Mouse (Mus musculus): ENCODE measurements around the gene Hip1r. TPM values are rescaled to one million over a fixed set of nuclear protein-coding genes. Genes with fewer than 3 reads are reported as not detected.

Gene Hip1r
- total and polyA plus RNA-seq, 3 experiments = 16.6 to 31.6 TPM; not detected in 1

DNA sequence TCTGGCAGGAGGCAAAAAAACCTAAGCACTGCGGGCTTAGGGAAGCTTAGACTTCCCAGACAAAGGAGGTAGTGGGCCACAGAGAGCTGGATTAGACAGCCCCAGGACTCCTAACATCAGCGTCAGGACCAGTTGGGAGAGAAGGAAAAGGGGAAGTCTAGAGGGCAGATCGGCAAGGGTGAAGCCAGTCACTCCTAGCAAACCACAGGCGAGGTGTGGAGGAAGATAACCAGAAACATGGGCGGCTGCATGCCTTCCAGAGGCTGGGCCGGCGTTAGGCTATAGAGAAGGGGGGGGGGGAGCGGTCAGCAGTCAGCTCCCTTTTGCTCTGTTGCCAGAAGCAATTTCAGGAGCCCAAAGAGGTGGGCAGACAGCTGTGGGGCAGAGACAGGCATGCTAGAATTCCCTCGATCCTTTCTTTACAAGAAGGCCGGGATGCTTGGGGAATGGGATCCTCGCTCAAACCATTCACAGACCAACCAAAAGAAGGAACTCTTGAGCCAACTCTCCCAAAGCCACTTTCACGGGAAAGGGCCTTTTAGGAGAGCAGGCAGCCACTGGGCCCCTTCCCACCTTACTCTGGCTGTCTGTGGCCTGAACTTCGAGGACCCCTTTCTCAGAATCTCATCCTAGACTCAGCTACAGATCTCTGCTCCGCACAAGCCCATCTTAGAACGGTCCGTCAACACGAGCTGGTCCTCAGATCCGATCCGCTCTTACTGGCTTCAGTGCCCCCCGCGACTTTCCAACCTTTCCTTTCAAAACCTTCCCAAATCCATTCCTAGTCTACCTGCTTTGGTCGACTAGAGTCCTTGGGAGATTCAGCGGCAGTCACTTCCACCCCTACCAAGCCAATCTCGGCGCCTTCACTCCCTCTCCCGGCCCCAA lies 57.9 kb downstream of the Hip1r start (continued):
- TF ChIP-seq CHD2 (IDR thresholded peaks at IDR 0.05; ENCODE audit: low read length) (no peak), ZMIZ1 (IDR thresholded peaks at IDR 0.05; ENCODE audit: low read depth, low read length) (no peak), POLR2AphosphoS5 (IDR thresholded peaks at IDR 0.05; ENCODE audit: borderline replicate concordance, low read depth, low read length) (no peak), MXI1 (IDR thresholded peaks at IDR 0.05; ENCODE audit: low read depth, low read length) (peak; percentile 83)

DNA sequence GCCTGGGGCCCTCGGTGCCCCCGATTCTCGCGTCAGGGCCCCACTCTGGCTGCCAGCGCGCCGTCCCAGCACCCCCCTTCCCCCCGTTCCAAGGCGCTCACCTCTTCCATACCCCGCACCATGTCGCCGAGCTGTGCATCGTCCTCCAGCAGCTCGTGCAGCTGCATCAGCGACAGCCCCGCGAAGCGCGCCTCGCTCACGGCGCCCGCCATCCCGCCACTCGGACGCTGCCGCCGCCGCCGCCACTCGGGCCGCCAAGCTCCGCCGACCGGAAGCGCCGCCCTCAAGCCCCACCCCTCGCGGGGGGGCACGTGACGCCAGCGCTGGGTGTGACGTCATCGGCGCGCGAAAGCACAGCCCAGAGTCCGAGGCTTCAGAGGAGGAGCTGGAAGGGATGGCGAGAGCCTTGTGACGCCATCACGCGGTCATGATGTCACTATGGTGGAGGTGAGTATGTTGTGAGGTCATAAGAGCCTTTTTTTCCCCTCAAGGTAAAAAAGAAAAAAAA lies 58.6 kb downstream of the Hip1r start, which contains the start of gene Vps37b:
Gene Vps37b, minus strand, starts transcription at position 270 of the 508 bp plus-strand sequence.
- DNase-seq (ENCODE audit: low read depth, low spot score) = peak; percentile 89
- no peaks in the 10 kb centered on the region for H3K9me3 ChIP-seq (replicated peaks; ENCODE audit: insufficient read depth, low read length)
- peak within 1 kb of the TSS; percentile 89 for H3K9ac ChIP-seq (ENCODE audit: control insufficient read depth, low read depth, low read length, poor library complexity, severe bottlenecking)
- H3K79me2 ChIP-seq (ENCODE audit: control insufficient read depth, insufficient read depth, low read length, poor library complexity) = peaks cover 47% of the 10 kb centered on the region
- H3K27ac ChIP-seq (ENCODE audit: control insufficient read depth, low read depth, low read length) = peak within 1 kb of the TSS; percentile 76
- no peaks in the 10 kb centered on the region for H3K27me3 ChIP-seq (ENCODE audit: control insufficient read depth in 1 of 2, insufficient read depth in 2 of 2, low read length in 2 of 2)
- peaks cover 19 to 45% of the 10 kb centered on the region in 2 experiments for H3K4me1 ChIP-seq (ENCODE audit: control insufficient read depth in 1 of 2, insufficient read depth in 2 of 2, low read length in 2 of 2)
- peaks cover 2 to 36% of the 10 kb centered on the region in 2 experiments; a peak in 3 of 4 replicates for H3K36me3 ChIP-seq (ENCODE audit: control insufficient read depth in 1 of 2, insufficient read depth in 2 of 2, low read length in 2 of 2)
- peak within 1 kb of the TSS; percentile 73 to 90 for H3K4me3 ChIP-seq (ENCODE audit: control insufficient read depth in 1 of 2, insufficient read depth in 1 of 2, low read depth in 2 of 2, low read length in 2 of 2)
- peak; percentile 82 for TF ChIP-seq SIN3A (IDR thresholded peaks at IDR 0.05; ENCODE audit: low read length)
- no peak for TF ChIP-seq GATA1 (IDR thresholded peaks at IDR 0.05; ENCODE audit: low read depth, low read length)
- TF ChIP-seq TBP (IDR thresholded peaks at IDR 0.05; ENCODE audit: low read depth, low read length) = no peak
- TF ChIP-seq USF1 (IDR thresholded peaks at IDR 0.05; ENCODE audit: low read depth, low read length) = peak; percentile 96
- TF ChIP-seq MEF2A (IDR thresholded peaks at IDR 0.05; ENCODE audit: extremely low read depth, insufficient replicate concordance, low read depth, low read length, poor library complexity, severe bottlenecking) = peak; percentile 34; the same call in 1 of the 2 replicates
- no peak for TF ChIP-seq ZC3H11A (IDR thresholded peaks at IDR 0.05; ENCODE audit: low read depth, low read length)
- no peak for TF ChIP-seq TAL1 (IDR thresholded peaks at IDR 0.05; ENCODE audit: low read length)
- TF ChIP-seq NELFE (IDR thresholded peaks at IDR 0.05; ENCODE audit: low read depth, low read length) = peak; percentile 64
- TF ChIP-seq CTCF (IDR thresholded peaks at IDR 0.05 in 2 of 3, conservative IDR thresholded peaks at IDR 0.05 in 1 of 3; ENCODE audit: control insufficient read depth in 1 of 3, insufficient read depth in 1 of 3, low read depth in 2 of 3, low read length in 3 of 3, poor library complexity in 1 of 3, severe bottlenecking in 1 of 3) = no peak
- peak; percentile 73 for TF ChIP-seq HCFC1 (IDR thresholded peaks at IDR 0.05; ENCODE audit: low read depth, low read length)
- peak; percentile 83 for TF ChIP-seq ELF1 (IDR thresholded peaks at IDR 0.05; ENCODE audit: low read depth, low read length)
- peak; percentile 56; the same call in 1 of the 2 replicates for TF ChIP-seq MXI1 (IDR thresholded peaks at IDR 0.05; ENCODE audit: low read depth, low read length)
- peak; percentile 43; the same call in 1 of the 2 replicates for TF ChIP-seq POLR2AphosphoS2 (IDR thresholded peaks at IDR 0.05; ENCODE audit: low read length)
- peak; percentile 86; the same call in 1 of the 2 replicates for TF ChIP-seq BHLHE40 (IDR thresholded peaks at IDR 0.05; ENCODE audit: borderline replicate concordance, low read depth, low read length)
- peak; percentile 92 for TF ChIP-seq ETS1 (IDR thresholded peaks at IDR 0.05; ENCODE audit: low read depth, low read length)
- 0 out of 4 replicates have a peak, but pooled peaks of 1 of the 2 experiments have one; percentile 21 for TF ChIP-seq EP300 (IDR thresholded peaks at IDR 0.05; ENCODE audit: low read depth in 1 of 2, low read length in 2 of 2)
- no peak for TF ChIP-seq RAD21 (IDR thresholded peaks at IDR 0.05; ENCODE audit: low read depth, low read length)
- TF ChIP-seq GABPA (IDR thresholded peaks at IDR 0.05; ENCODE audit: low read depth, low read length) = peak; percentile 92; the same call in 1 of the 2 replicates
- TF ChIP-seq MAX (IDR thresholded peaks at IDR 0.05; ENCODE audit: low read length) = peak; percentile 74; the same call in 1 of the 2 replicates
- no peak for TF ChIP-seq ZMIZ1 (IDR thresholded peaks at IDR 0.05; ENCODE audit: low read depth, low read length)
- no peak for TF ChIP-seq MAFK (IDR thresholded peaks at IDR 0.05; ENCODE audit: borderline replicate concordance, low read depth, low read length)
- TF ChIP-seq MYC (IDR thresholded peaks at IDR 0.05; ENCODE audit: low read depth, low read length) = no peak
- TF ChIP-seq E2F4 (IDR thresholded peaks at IDR 0.05; ENCODE audit: borderline replicate concordance, low read depth, low read length) = peak; percentile 63
- TF ChIP-seq ZKSCAN1 (IDR thresholded peaks at IDR 0.05; ENCODE audit: low read depth, low read length) = no peak
- no peak for TF ChIP-seq KAT2A (conservative IDR thresholded peaks at IDR 0.05; ENCODE audit: low read depth, low read length)
- TF ChIP-seq MYB (IDR thresholded peaks at IDR 0.05; ENCODE audit: low read depth, low read length) = no peak
- peak; percentile 95 for TF ChIP-seq MAZ (IDR thresholded peaks at IDR 0.05; ENCODE audit: low read depth, low read length)
- peak; percentile 66 to 77; a peak in 3 of 4 replicates for TF ChIP-seq POLR2A (IDR thresholded peaks at IDR 0.05; ENCODE audit: control insufficient read depth in 1 of 2, insufficient read depth in 1 of 2, low read depth in 1 of 2, low read length in 2 of 2, poor library complexity in 1 of 2)
- TF ChIP-seq CHD1 (IDR thresholded peaks at IDR 0.05; ENCODE audit: low read depth, low read length) = no peak
- no peak for TF ChIP-seq SMC3 (IDR thresholded peaks at IDR 0.05; ENCODE audit: low read depth, low read length)
- no peak for TF ChIP-seq RCOR1 (IDR thresholded peaks at IDR 0.05; ENCODE audit: low read depth, low read length)

All from MEL (cell line).